Mouse (Mus musculus): ENCODE results near the gene Glcci1. TPM values are rescaled to one million over a fixed set of nuclear protein-coding genes. Genes with fewer than 3 reads are reported as not detected.

Gene Glcci1
- total and polyA plus RNA-seq, 3 experiments = 1.9 to 3.5 (median 2.4) TPM

GRCm38 (mm10) chr6:8617369-8617768, 108.0 kb downstream of the Glcci1 start:
- in situ Hi-C loops (cut with MboI; ENCODE audit: low pct_ligation_motif_present, low pct_unique_long_range_greater_than_20kb, low sequenced_read_pairs) = no loop called here
- Histone ChIP-seq H3K4me1 (ENCODE audit: control insufficient read depth in 1 of 2, insufficient read depth in 2 of 2) (peaks cover 0 to 11% of the 10 kb centered on the region in 2 experiments; a peak in 2 of 4 replicates), H3K27me3 (replicated peaks) (no peaks in the 10 kb centered on the region), H3K4me3 (replicated peaks in 1 of 3; ENCODE audit: low read depth in 2 of 3, low read length in 2 of 3, poor library complexity in 1 of 3) (no peak overlapping the region), H3K9ac (ENCODE audit: insufficient read depth, low read depth) (no peak overlapping the region), H3K36me3 (replicated peaks in 1 of 2; ENCODE audit: control insufficient read depth in 1 of 2, insufficient read depth in 1 of 2, low read length in 1 of 2) (no peaks in the 10 kb centered on the region), H3K4me2 (ENCODE audit: insufficient read depth, low read depth, poor library complexity, severe bottlenecking) (no peak overlapping the region), H3K79me2 (replicated peaks; ENCODE audit: control insufficient read depth, extremely low read depth, insufficient read depth, poor library complexity, severe bottlenecking) (no peaks in the 10 kb centered on the region), H3K27ac (ENCODE audit: insufficient read depth, low read depth) (no peak overlapping the region), H3K9me3 (replicated peaks; ENCODE audit: low read length) (no peaks in the 10 kb centered on the region)
- dilution Hi-C loops (cut with MboI; ENCODE audit: extremely low pct_ligation_motif_present, extremely low pct_unique_long_range_greater_than_20kb, low sequenced_read_pairs) = no loop called here
- TF ChIP-seq USF1 (IDR thresholded peaks at IDR 0.05; ENCODE audit: low read depth, low read length) (no peak), JUND (conservative IDR thresholded peaks at IDR 0.05; ENCODE audit: low read depth, low read length) (no peak), MEF2A (IDR thresholded peaks at IDR 0.05; ENCODE audit: borderline replicate concordance, low read depth, low read length) (no peak), POLR2AphosphoS2 (IDR thresholded peaks at IDR 0.05; ENCODE audit: low read depth, low read length) (no peak), GABPA (IDR thresholded peaks at IDR 0.05; ENCODE audit: insufficient replicate concordance, low read depth, low read length) (no peak), PAX5 (IDR thresholded peaks at IDR 0.05; ENCODE audit: low read length) (no peak), CTCF (conservative IDR thresholded peaks at IDR 0.05 in 1 of 2, IDR thresholded peaks at IDR 0.05 in 1 of 2; ENCODE audit: low read depth in 2 of 2, low read length in 2 of 2) (no peak), TCF12 (IDR thresholded peaks at IDR 0.05; ENCODE audit: low read depth, low read length) (no peak), NRF1 (IDR thresholded peaks at IDR 0.05; ENCODE audit: low read depth, low read length) (no peak), E2F4 (IDR thresholded peaks at IDR 0.05; ENCODE audit: insufficient replicate concordance, low read depth, low read length) (no peak), UBTF (IDR thresholded peaks at IDR 0.05; ENCODE audit: low read depth, low read length) (no peak), ZC3H11A (IDR thresholded peaks at IDR 0.05; ENCODE audit: low read depth, low read length) (no peak), NELFE (IDR thresholded peaks at IDR 0.05; ENCODE audit: low read depth, low read length) (no peak), TBP (conservative IDR thresholded peaks at IDR 0.05; ENCODE audit: low read depth, low read length) (no peak), ETS1 (conservative IDR thresholded peaks at IDR 0.05; ENCODE audit: low read depth, low read length) (no peak), ELF1 (IDR thresholded peaks at IDR 0.05; ENCODE audit: low read depth, low read length) (no peak), MYC (IDR thresholded peaks at IDR 0.05; ENCODE audit: low read depth, low read length) (no peak)
- no peak for DNase-seq (ENCODE audit: extremely low read depth)

DNA sequence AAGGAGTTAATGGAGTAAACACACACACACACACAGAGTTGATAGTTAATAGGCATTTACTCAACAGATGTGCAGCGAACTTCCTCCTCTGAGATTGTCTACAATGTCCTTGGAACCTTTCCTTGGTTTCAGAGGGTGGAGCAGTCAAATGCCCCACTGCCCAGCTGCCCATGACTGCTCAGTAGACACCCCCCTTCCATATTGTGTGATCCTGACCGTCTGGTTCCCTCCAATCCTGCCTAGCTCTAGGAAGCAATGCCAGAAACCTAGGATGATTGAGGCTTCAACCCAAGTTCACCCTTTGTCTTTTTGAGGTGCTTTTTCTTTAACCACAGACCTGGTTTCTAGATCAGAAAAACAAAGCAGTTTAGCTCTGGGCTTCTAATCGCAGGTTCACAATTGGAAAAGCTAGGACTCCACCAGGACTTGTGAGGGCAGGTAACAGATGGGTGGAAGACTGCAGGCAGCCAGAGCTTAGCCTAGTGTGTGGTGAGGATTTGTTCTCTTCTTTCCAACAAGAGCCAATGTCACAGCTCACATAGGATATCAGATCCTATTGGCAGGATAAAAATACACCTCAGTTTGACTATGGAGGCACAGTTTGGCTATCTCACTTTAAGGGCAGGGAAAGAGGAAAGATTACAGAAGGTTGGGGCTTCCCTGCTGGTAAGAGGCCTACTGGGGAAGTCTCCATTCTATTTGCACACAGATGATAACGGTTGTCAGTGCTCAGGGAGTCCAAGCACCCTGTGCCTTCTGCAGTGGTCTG, 110.4 kb downstream of the Glcci1 start:
- Histone ChIP-seq H3K27me3 (replicated peaks) (no peaks in the 10 kb centered on the region), H3K9ac (ENCODE audit: insufficient read depth, low read depth) (no peak overlapping the region), H3K4me3 (replicated peaks in 1 of 3; ENCODE audit: low read depth in 2 of 3, low read length in 2 of 3, poor library complexity in 1 of 3) (no peak overlapping the region), H3K79me2 (replicated peaks; ENCODE audit: control insufficient read depth, extremely low read depth, insufficient read depth, poor library complexity, severe bottlenecking) (no peaks in the 10 kb centered on the region), H3K36me3 (replicated peaks in 1 of 2; ENCODE audit: control insufficient read depth in 1 of 2, insufficient read depth in 1 of 2, low read length in 1 of 2) (no peaks in the 10 kb centered on the region), H3K27ac (ENCODE audit: insufficient read depth, low read depth) (no peak overlapping the region), H3K4me1 (ENCODE audit: control insufficient read depth in 1 of 2, insufficient read depth in 2 of 2) (peaks cover 0 to 19% of the 10 kb centered on the region in 2 experiments; a peak in 2 of 4 replicates), H3K4me2 (ENCODE audit: insufficient read depth, low read depth, poor library complexity, severe bottlenecking) (no peak overlapping the region), H3K9me3 (replicated peaks; ENCODE audit: low read length) (no peaks in the 10 kb centered on the region)
- in situ Hi-C loops (cut with MboI; ENCODE audit: low pct_ligation_motif_present, low pct_unique_long_range_greater_than_20kb, low sequenced_read_pairs) = no loop called here
- dilution Hi-C loops (cut with MboI; ENCODE audit: extremely low pct_ligation_motif_present, extremely low pct_unique_long_range_greater_than_20kb, low sequenced_read_pairs) = no loop called here
- TF ChIP-seq SIN3A (IDR thresholded peaks at IDR 0.05; ENCODE audit: low read length) (no peak), ZMIZ1 (IDR thresholded peaks at IDR 0.05; ENCODE audit: low read depth, low read length) (no peak), USF1 (IDR thresholded peaks at IDR 0.05; ENCODE audit: low read depth, low read length) (no peak), EP300 (IDR thresholded peaks at IDR 0.05; ENCODE audit: low read length) (no peak), RAD21 (IDR thresholded peaks at IDR 0.05; ENCODE audit: low read depth, low read length) (no peak), GABPA (IDR thresholded peaks at IDR 0.05; ENCODE audit: insufficient replicate concordance, low read depth, low read length) (no peak), POLR2A (IDR thresholded peaks at IDR 0.05; ENCODE audit: low read depth, low read length) (no peak), MAZ (IDR thresholded peaks at IDR 0.05; ENCODE audit: low read depth, low read length) (no peak), USF2 (conservative IDR thresholded peaks at IDR 0.05; ENCODE audit: low read depth, low read length) (no peak), NELFE (IDR thresholded peaks at IDR 0.05; ENCODE audit: low read depth, low read length) (no peak), E2F4 (IDR thresholded peaks at IDR 0.05; ENCODE audit: insufficient replicate concordance, low read depth, low read length) (no peak), MEF2A (IDR thresholded peaks at IDR 0.05; ENCODE audit: borderline replicate concordance, low read depth, low read length) (no peak), MAX (IDR thresholded peaks at IDR 0.05; ENCODE audit: low read length) (no peak), MXI1 (IDR thresholded peaks at IDR 0.05; ENCODE audit: low read depth, low read length) (no peak)
- DNase-seq (ENCODE audit: extremely low read depth) = no peak
